Mouse (Mus musculus) lung, postnatal 0 days (tissue): ENCODE results near the gene Rnf43.

Source experiments
- CTCF ChIP-seq: IDR thresholded peaks from 2 replicates; pipeline ENCODE4 v1.5.1; 2016; ENCODE audit warnings: antibody characterized with exemption, mild to moderate bottlenecking
- EP300 ChIP-seq: IDR thresholded peaks from 2 replicates; pipeline ENCODE4 v1.6.1; 2016; ENCODE audit warnings: antibody characterized with exemption, mild to moderate bottlenecking, control low read depth

- TF ChIP-seq EP300 (no peak), CTCF (no peak)
These were observed 23.3 kb upstream of the Rnf43 start for GRCm38 (mm10) chr11:87639206-87639605.
